Mouse (Mus musculus) spleen, adult 2 months (tissue): ENCODE data around the gene Egln3. TPM values are rescaled to one million over a fixed set of nuclear protein-coding genes. Genes with fewer than 3 reads are reported as not detected.
A peak's percentile ranks its signal among the peaks of the same experiment; 100 is the strongest.

Experiments
- DNase-seq, 2 experiments: peaks; one replicate each; pipeline versions ENCODE4 v3.0.0 to v3.0.0-alpha.2; 2012 to 2021; ENCODE audit warnings: low spot score in 2 of 2, low read depth in 1 of 2
- H3K27ac ChIP-seq: fragments of 200-500 bp; 2 replicates; pipeline ENCODE4 v1.5.1; 2012; ENCODE audit warnings: low read length, inconsistent platforms; ENCODE audit not compliant: insufficient read depth
- H3K27me3 ChIP-seq: fragments of 200-500 bp; 2 replicates; pipeline ENCODE4 v1.6.1; 2012; ENCODE audit warnings: mild to moderate bottlenecking, moderate library complexity, low read length, inconsistent platforms; ENCODE audit not compliant: control insufficient read depth, insufficient read depth
- H3K36me3 ChIP-seq: fragments of 200-500 bp; 2 replicates; pipeline ENCODE4 v1.6.1; 2012; ENCODE audit warnings: mild to moderate bottlenecking, low read length, inconsistent platforms; ENCODE audit not compliant: control insufficient read depth, insufficient read depth
- H3K4me1 ChIP-seq: fragments of 200-500 bp; 2 replicates; pipeline ENCODE4 v1.6.1; 2011; ENCODE audit warnings: inconsistent platforms; ENCODE audit not compliant: control insufficient read depth, insufficient read depth, insufficient read length
- H3K4me3 ChIP-seq: fragments of 200-500 bp; 2 replicates; pipeline ENCODE4 v1.5.1; 2011; ENCODE audit warnings: mild to moderate bottlenecking, inconsistent platforms; ENCODE audit not compliant: insufficient read depth, insufficient read length; ENCODE audit errors: extremely low read depth
- CTCF ChIP-seq: fragments of 200-500 bp; IDR thresholded peaks from 2 replicates; pipeline ENCODE4 v1.5.1; 2011; ENCODE audit warnings: mild to moderate bottlenecking, inconsistent platforms; ENCODE audit not compliant: insufficient read depth, insufficient read length, insufficient replicate concordance; ENCODE audit errors: extremely low read depth
- POLR2A ChIP-seq: fragments of 200-500 bp; IDR thresholded peaks from 2 replicates; pipeline ENCODE4 v1.6.1; 2011; ENCODE audit warnings: low read depth, low read length, inconsistent platforms
- WGBS: fragments of 180-500 bp; shearing (Covaris S2); methylation state at CpG from one replicate; pipeline ENCODE4 v1.1.7; 2018; 5-methylcytosine and 5-hydroxymethylcytosine counted together
- polyA plus RNA-seq: library from polyadenylated mRNA; depleted of rRNA; stranded (reverse); fragments of >200 nt; gene quantifications from 2 replicates; pipeline ENCODE4 v1.2.3, GENCODE M21; 2012

The Egln3 gene
- polyA plus RNA-seq, 1 experiment: 0.62 TPM

- Histone ChIP-seq H3K27ac (no peak overlapping the region), H3K27me3 (peaks cover 6% of the 10 kb centered on the region), H3K36me3 (no peaks in the 10 kb centered on the region), H3K4me1 (peaks cover 8% of the 10 kb centered on the region), H3K4me3 (peak overlapping the region; percentile 63)
- DNase-seq: peak in 1 of 2 experiments; percentile 12
- no peak for TF ChIP-seq CTCF
- no peak for TF ChIP-seq POLR2A
- 1% methylated on average over 55 of the region's 55 CpGs for WGBS
Observed at GRCm38 (mm10) chr12:54202765-54203655, 650 bp downstream of the Egln3 start.

GRCm38 (mm10) chr12:54202276-54202675 lies 1.4 kb downstream of the Egln3 start:
- Histone ChIP-seq H3K4me1 (peaks cover 8% of the 10 kb centered on the region), H3K27me3 (peaks cover 6% of the 10 kb centered on the region), H3K4me3 (no peak overlapping the region; the same call in 1 of the 2 replicates), H3K36me3 (no peaks in the 10 kb centered on the region), H3K27ac (no peak overlapping the region)
- WGBS: 17% methylated on average over 6 of the region's 6 CpGs
- TF ChIP-seq CTCF (no peak), POLR2A (no peak)
- peak in 1 of 2 experiments; percentile 7 for DNase-seq

GRCm38 (mm10) chr12:54200856-54201255 lies 2.8 kb downstream of the Egln3 start:
- Histone ChIP-seq H3K4me3 (no peak overlapping the region), H3K27ac (no peak overlapping the region), H3K4me1 (peaks cover 8% of the 10 kb centered on the region), H3K27me3 (peaks cover 6% of the 10 kb centered on the region), H3K36me3 (no peaks in the 10 kb centered on the region)
- 13% methylated on average over 6 of the region's 6 CpGs for WGBS
- DNase-seq: no peak
- TF ChIP-seq CTCF: no peak

- peaks cover 8% of the 10 kb centered on the region for H3K4me1 ChIP-seq
- peaks cover 6% of the 10 kb centered on the region for H3K27me3 ChIP-seq
- no peaks in the 10 kb centered on the region for H3K36me3 ChIP-seq
- no peak overlapping the region for H3K27ac ChIP-seq
- H3K4me3 ChIP-seq: no peak overlapping the region
- DNase-seq: no peak
- TF ChIP-seq POLR2A (no peak), CTCF (no peak)
- WGBS: 45% methylated on average over 4 of the region's 4 CpGs
Observed at GRCm38 (mm10) chr12:54200172-54200571, 3.5 kb downstream of the Egln3 start.

GRCm38 (mm10) chr12:54198282-54198918 lies 5.3 kb downstream of the Egln3 start:
- DNase-seq: no peak
- Histone ChIP-seq H3K27ac (no peak overlapping the region), H3K4me1 (peaks cover 8% of the 10 kb centered on the region), H3K27me3 (peaks cover 4% of the 10 kb centered on the region), H3K4me3 (no peak overlapping the region), H3K36me3 (no peaks in the 10 kb centered on the region)
- WGBS: 67% methylated on average over 4 of the region's 4 CpGs
- TF ChIP-seq CTCF (no peak), POLR2A (no peak)

- 54% methylated on average over 11 of the region's 11 CpGs for WGBS
Observed at GRCm38 (mm10) chr12:54197849-54198248, 5.8 kb downstream of the Egln3 start.

More at GRCm38 (mm10) chr12:54197849-54198248, 5.8 kb downstream of the Egln3 start:
- Histone ChIP-seq H3K4me3 (no peak overlapping the region), H3K27me3 (no peaks in the 10 kb centered on the region), H3K4me1 (peaks cover 3% of the 10 kb centered on the region; the same call in 1 of the 2 replicates), H3K27ac (no peak overlapping the region), H3K36me3 (no peaks in the 10 kb centered on the region)
- no peak for DNase-seq
- TF ChIP-seq POLR2A (no peak), CTCF (no peak)
